Mouse (Mus musculus) B cell, adult 67 days (primary cell): ENCODE results near the gene Cp. TPM values are rescaled to one million over a fixed set of nuclear protein-coding genes. Genes with fewer than 3 reads are reported as not detected.

Experiments used
- total RNA-seq, 2 experiments: library from RNA; stranded (reverse); gene quantifications; 4 replicates each; pipeline ENCODE4 v1.2.4; 2023

The Cp gene
- total RNA-seq, result not detected

DNA sequence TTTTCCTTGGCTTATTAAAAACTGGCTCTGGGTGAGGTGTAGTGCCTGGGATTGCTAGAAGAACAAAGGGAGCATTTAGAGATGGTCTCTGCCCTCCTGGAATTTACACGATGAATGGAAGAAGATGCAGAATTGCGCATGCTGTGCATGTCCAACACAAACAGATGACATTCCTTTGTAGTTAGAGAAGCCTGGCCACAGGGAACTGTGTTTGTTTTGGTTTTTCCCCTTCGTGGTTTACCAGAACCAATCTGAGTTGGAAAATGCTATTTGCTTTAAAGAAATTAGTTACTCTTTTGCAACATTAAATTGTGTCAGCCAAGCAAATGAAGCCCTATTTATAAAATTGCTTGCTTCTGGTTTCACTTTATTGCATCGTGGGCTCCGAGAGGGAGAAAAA, at the start of gene Cp:
TSS of gene Cp (plus strand) at position 170 of the 400 bp plus-strand sequence.

GRCm38 (mm10) chr3:20034719-20035404, 78.0 kb downstream of the Cp start, which contains the start of gene Hps3:
Gene Hps3, minus strand, starts transcription at chr3:20035315.

GRCm38 (mm10) chr3:20057306-20058196, 100.7 kb downstream of the Cp start, which contains the start of gene Hltf:
Gene Hltf, plus strand, starts transcription at chr3:20057811.

Other genes starting within 250 kb of the Cp start
- 100 to 1,000 TPM; 160 to 161 TPM for gene Hps3, start 78.3 kb downstream of the Cp start, total RNA-seq
- gene Hltf, start 100.8 kb downstream of the Cp start, total RNA-seq, result 10 to 100 TPM; 61.3 to 72.6 TPM
- 10 to 100 TPM; 22.6 to 26.5 TPM for gene Gyg, start 198.3 kb downstream of the Cp start, total RNA-seq